9 mouse cellular contexts compared by ENCODE assay signal in the genomic region with DNA sequence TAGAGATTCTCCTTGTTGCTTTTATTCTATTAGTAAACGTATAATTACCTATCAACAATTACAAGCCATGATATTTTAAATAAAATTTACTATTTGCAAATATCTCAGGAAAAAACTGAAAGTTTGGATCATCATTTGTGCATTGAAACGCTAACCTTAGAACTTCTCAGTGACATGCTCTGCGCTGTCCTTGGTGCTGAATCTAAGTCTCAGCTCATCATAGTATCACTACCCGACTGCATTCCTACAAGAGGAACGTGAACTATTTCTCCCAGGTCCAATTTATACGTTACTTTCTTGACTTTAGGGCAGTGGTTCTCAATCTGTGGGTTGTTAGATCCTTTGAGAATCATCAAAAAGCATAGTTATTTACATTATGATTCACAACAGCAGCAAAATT. TPM values are rescaled to one million over a fixed set of nuclear protein-coding genes. Genes with fewer than 3 reads are reported as not detected.
DNase-seq lines count a peak whose midpoint lies in the region; ATAC-seq lines count a peak whose summit lies in the region.
"Had no signal": no experiment of that assay in that cellular context is flagged by ENCODE, and none has a peak within 500 bp of the region (broad histone marks: within the 10 kb centered on the region; RNA-seq: fewer than 3 reads in every experiment).

No protein-coding gene starts in this region.

- no peak overlapping the region for H3K9ac ChIP-seq in kidney, embryonic 15.5 days
- H3K9ac ChIP-seq: embryonic facial prominence, embryonic 13.5 days had no signal

- no peaks in the 10 kb centered on the region for H3K36me3 ChIP-seq in kidney, embryonic 15.5 days
- no peaks in the 10 kb centered on the region for H3K36me3 ChIP-seq in embryonic facial prominence, embryonic 10.5 days (replicated peaks)
- H3K36me3 ChIP-seq: embryonic facial prominence, embryonic 13.5 days had no signal

- no peak overlapping the region for H3K4me2 ChIP-seq in kidney, embryonic 15.5 days
- H3K4me2 ChIP-seq: embryonic facial prominence, embryonic 13.5 days had no signal

- no peak for ATAC-seq in kidney, embryonic 15.5 days (replicated peaks; ENCODE audit: low FRiP score)

- H3K27ac ChIP-seq in kidney, embryonic 15.5 days = no peak overlapping the region
- no peak overlapping the region for H3K27ac ChIP-seq in embryonic facial prominence, embryonic 10.5 days (replicated peaks)
- H3K27ac ChIP-seq: embryonic facial prominence, embryonic 13.5 days; macrophage had no signal

- H3K4me1 ChIP-seq in kidney, embryonic 15.5 days = no peaks in the 10 kb centered on the region
- no peaks in the 10 kb centered on the region for H3K4me1 ChIP-seq in embryonic facial prominence, embryonic 10.5 days
- H3K4me1 ChIP-seq: embryonic facial prominence, embryonic 13.5 days had no signal

- H3K9me3 ChIP-seq in kidney, embryonic 15.5 days (replicated peaks) = no peaks in the 10 kb centered on the region
- no peaks in the 10 kb centered on the region for H3K9me3 ChIP-seq in embryonic facial prominence, embryonic 10.5 days
- H3K9me3 ChIP-seq: embryonic facial prominence, embryonic 13.5 days had no signal

- no peak overlapping the region for H3K4me3 ChIP-seq in kidney, embryonic 15.5 days (replicated peaks)
- no peak overlapping the region for H3K4me3 ChIP-seq in embryonic facial prominence, embryonic 10.5 days
- H3K4me3 ChIP-seq: embryonic facial prominence, embryonic 13.5 days had no signal

- DNase-seq in kidney, postnatal 14 days = peak; percentile 53
- peak; percentile 74 for DNase-seq in ZHBTc4 (ENCODE audit: low read depth, low spot score)
- peak; percentile 67 for DNase-seq in embryonic facial prominence, embryonic 10.5 days (ENCODE audit: low spot score)
- peak; percentile 77 for DNase-seq in retina, embryonic 14.5 days (ENCODE audit: low spot score)
- no peak for DNase-seq in left cerebral cortex, postnatal 14 days (ENCODE audit: low spot score in 2 of 2)
- DNase-seq in gastrocnemius, postnatal 36 days = no peak

- H3K27me3 ChIP-seq in kidney, embryonic 15.5 days = no peaks in the 10 kb centered on the region
- H3K27me3 ChIP-seq in embryonic facial prominence, embryonic 10.5 days (replicated peaks; ENCODE audit: low read depth, poor library complexity, severe bottlenecking) = no peaks in the 10 kb centered on the region
- H3K27me3 ChIP-seq: embryonic facial prominence, embryonic 13.5 days had no signal

- WGBS in kidney, embryonic 15.5 days = 4% methylated on average over 6 of the region's 6 CpGs
- WGBS in embryonic facial prominence, embryonic 10.5 days = 8% methylated on average over 6 of the region's 6 CpGs

- intact Hi-C loops in left cerebral cortex, postnatal 14 days (cut with DNase I) = no loop called here
- intact Hi-C loops in gastrocnemius, postnatal 36 days (cut with DNase I) = no loop called here

RNA-seq across cellular contexts. Expression of gene Kynu, which starts 58.4 kb away (rescaled TPM):
- 4.7 and 5.9 TPM in 2 replicates for polyA plus RNA-seq in kidney, embryonic 15.5 days (2015; fragmentation: Nextera tagmentation; extraction: Ambion mirVana)
- 1.4 and 1.5 TPM in 2 replicates for polyA plus RNA-seq in embryonic facial prominence, embryonic 10.5 days (2016; fragmentation: Nextera tagmentation; extraction: Ambion mirVana)
- total RNA-seq in left cerebral cortex, postnatal 14 days (2021) = not detected
- not detected for total RNA-seq in gastrocnemius, postnatal 36 days (2021)

Comparison
In these comparisons a context has a peak if more than half of its experiments do, and no peak if none do; other contexts are left out.
1. DNase-seq: peak in kidney, postnatal 14 days (single experiment), ZHBTc4 (single experiment), embryonic facial prominence, embryonic 10.5 days (single experiment) and retina, embryonic 14.5 days (single experiment); none in left cerebral cortex, postnatal 14 days (0 of 2) and gastrocnemius, postnatal 36 days (0 of 2).